Mouse (Mus musculus) liver, embryonic 15.5 days (tissue): Measurements from ENCODE around the gene Rhcg. TPM values are rescaled to one million over a fixed set of nuclear protein-coding genes. Genes with fewer than 3 reads are reported as not detected.

ENCODE experiments used
- ATAC-seq: fragments of 200-750 bp; cut with Nextera tagmentation; 2 replicates; pipeline ENCODE4 v1.8.0; 2017; ENCODE audit warnings: moderate number of reproducible peaks, mild to moderate bottlenecking, moderate library complexity; ENCODE audit not compliant: insufficient read depth
- H3K27ac ChIP-seq: fragments of 300-500 bp; sonication (generic); replicated peaks from 2 replicates; pipeline ENCODE4 v1.5.1; 2015; ENCODE audit warnings: mild to moderate bottlenecking, inconsistent platforms
- H3K27me3 ChIP-seq: fragments of 300-500 bp; sonication (generic); 2 replicates; pipeline ENCODE4 v1.6.1; 2015; ENCODE audit warnings: mild to moderate bottlenecking, inconsistent platforms
- H3K36me3 ChIP-seq: fragments of 300-500 bp; sonication (generic); replicated peaks from 2 replicates; pipeline ENCODE4 v1.6.1; 2015; ENCODE audit warnings: moderate library complexity, mild to moderate bottlenecking, inconsistent platforms
- H3K4me1 ChIP-seq: fragments of 300-500 bp; sonication (generic); replicated peaks from 2 replicates; pipeline ENCODE4 v1.6.1; 2015; ENCODE audit warnings: inconsistent platforms
- H3K4me2 ChIP-seq: fragments of 300-500 bp; sonication (generic); 2 replicates; pipeline ENCODE4 v1.6.1; 2015; ENCODE audit warnings: moderate library complexity, mild to moderate bottlenecking, inconsistent platforms
- H3K4me3 ChIP-seq: fragments of 300-500 bp; sonication (generic); replicated peaks from 2 replicates; pipeline ENCODE4 v1.5.1; 2015; ENCODE audit warnings: mild to moderate bottlenecking, inconsistent platforms
- H3K9ac ChIP-seq: fragments of 300-500 bp; sonication (generic); 2 replicates; pipeline ENCODE4 v1.6.1; 2015; ENCODE audit warnings: moderate library complexity, mild to moderate bottlenecking, inconsistent platforms
- H3K9me3 ChIP-seq: fragments of 300-500 bp; sonication (generic); replicated peaks from 2 replicates; pipeline ENCODE4 v1.6.1; 2016; ENCODE audit warnings: inconsistent platforms
- WGBS: fragments of 180-500 bp; shearing (Covaris S2); methylation state at CpG from one replicate; pipeline ENCODE4 v1.1.7; 2015; ENCODE audit warnings: mixed read lengths; ENCODE audit not compliant: insufficient replicate concordance; 5-methylcytosine and 5-hydroxymethylcytosine counted together
- polyA plus RNA-seq: library from polyadenylated mRNA; unstranded; fragments of >200 nt; fragmentation: Nextera tagmentation; extraction: Ambion mirVana; gene quantifications from 2 replicates; pipeline ENCODE4 v1.2.1, GENCODE M21; 2015

Rhcg gene
- polyA plus RNA-seq, 1 experiment from 2014 or later: 0.24 TPM

DNA sequence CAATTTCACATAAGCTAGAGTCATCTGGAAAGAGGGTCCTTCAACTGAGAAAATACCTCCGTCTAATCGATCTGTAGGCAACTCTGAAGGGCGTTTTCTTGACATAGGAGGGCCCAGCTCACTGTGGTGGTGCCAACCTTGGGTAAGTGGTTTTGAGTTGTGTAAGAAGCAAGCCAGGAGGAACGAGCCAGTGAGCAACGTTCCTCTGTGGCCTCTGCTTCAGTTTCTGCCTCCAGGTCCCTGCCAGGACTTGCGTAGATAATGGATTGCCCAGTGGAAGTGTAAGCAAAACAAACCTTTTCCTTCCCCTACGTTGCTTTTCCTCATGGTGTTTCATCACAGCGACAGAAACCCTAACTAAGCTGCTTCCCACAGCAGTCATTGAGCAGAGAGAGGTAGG is 15.5 kb downstream of the Rhcg start:
- Histone ChIP-seq H3K9me3 (no peaks in the 10 kb centered on the region), H3K4me2 (no peak overlapping the region), H3K27me3 (peaks cover 77% of the 10 kb centered on the region), H3K4me3 (no peak overlapping the region), H3K27ac (no peak overlapping the region), H3K36me3 (no peaks in the 10 kb centered on the region), H3K9ac (no peak overlapping the region), H3K4me1 (no peaks in the 10 kb centered on the region)
- WGBS: 31% methylated on average over 8 of the region's 8 CpGs
- ATAC-seq: no peak

DNA sequence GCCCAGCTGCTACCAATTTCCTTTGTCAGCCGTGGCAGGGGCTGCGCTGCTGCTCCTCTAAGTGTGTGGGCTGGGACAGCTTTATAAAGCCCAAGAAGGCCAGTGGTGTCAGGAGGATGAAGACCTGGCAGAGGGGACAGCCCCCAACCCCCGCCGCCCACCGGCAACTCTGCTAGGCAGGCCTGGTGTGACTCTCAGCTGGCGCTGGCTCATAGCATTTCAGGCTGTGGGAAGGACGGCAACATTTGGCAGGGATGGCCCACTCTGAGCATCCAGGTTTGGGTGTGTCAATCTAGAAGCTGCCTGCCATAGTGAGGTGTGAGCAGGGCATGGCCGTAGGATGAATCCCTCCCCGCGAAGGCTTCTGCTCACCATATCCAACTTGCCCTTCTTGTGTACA is 17.3 kb downstream of the Rhcg start:
- Histone ChIP-seq H3K4me2 (no peak overlapping the region), H3K4me1 (no peaks in the 10 kb centered on the region), H3K9ac (no peak overlapping the region), H3K36me3 (no peaks in the 10 kb centered on the region), H3K27me3 (peaks cover 75% of the 10 kb centered on the region), H3K27ac (no peak overlapping the region), H3K9me3 (no peaks in the 10 kb centered on the region), H3K4me3 (no peak overlapping the region)
- 66% methylated on average over 10 of the region's 10 CpGs for WGBS
- no peak for ATAC-seq

DNA sequence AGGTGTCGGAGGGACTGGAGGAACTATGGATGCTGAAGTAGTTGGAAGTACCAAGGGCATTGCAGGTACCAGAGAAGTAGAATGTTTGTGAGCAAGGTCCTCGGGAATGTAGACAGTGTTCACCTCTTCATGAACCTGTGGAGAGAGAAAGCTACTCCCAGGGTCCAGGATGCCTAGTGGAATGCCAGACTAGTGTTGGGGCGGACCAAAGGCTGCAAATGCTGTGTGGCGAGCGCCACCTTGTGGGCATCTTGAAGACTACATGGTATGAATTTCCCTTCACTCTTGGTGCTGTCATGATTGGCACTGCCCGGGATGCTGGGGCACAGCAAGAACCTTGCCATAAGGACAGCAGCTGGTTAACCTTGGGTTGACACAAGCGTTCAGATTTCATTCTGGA is 22.6 kb downstream of the Rhcg start:
- no peak overlapping the region for H3K27ac ChIP-seq
- WGBS: 9% methylated on average over 7 of the region's 7 CpGs
- ATAC-seq: no peak

DNA sequence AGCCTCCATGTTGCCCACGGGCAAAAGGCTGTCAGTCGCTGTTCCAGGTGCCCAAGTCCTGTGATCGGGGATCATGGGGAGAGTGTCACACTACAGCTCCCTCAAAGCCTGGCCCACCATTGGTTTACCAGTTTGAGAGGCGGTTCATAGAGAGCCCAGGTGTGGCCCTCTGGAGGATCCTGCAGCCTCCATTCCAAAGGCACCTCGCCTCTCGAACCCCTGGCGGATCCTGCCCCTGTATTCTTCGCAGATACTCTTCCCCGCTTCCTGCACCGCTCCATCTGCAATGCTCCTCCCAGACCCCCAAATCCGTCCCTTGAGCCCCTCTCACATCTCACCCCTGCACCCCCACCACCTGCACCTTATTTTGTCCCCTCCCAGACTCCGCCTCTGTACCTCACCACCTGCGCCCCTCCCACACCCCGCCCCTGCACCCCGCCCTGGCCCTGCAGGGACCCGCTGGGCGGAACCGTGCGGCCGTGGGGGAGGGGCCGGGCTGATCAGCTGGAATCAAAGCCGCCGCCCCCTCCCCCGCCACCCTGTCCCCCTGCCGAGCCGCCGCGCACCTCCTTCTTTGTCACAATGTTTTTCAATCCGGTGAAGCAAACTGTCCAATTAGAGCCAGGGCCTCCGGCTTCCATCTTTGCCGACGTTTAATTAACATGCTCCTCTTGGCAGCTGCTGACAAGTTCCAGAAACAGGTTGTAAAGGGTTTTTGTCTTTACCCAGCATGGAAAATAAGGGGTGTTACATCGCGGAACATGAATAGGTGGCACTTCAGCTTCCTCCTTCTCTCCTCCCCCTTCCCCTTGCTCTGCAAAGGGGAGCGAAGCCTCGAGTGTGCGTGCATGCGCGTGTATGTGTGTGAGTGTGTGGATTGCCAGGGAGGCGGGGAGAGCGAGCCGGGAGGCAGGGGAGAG is 25.4 kb downstream of the Rhcg start:
- peak overlapping the region; percentile 15 for H3K4me3 ChIP-seq
- H3K4me1 ChIP-seq: peaks cover 5% of the 10 kb centered on the region; the same call in 1 of the 2 replicates
- peaks cover 84% of the 10 kb centered on the region for H3K27me3 ChIP-seq
- no peaks in the 10 kb centered on the region for H3K36me3 ChIP-seq
- H3K9ac ChIP-seq: no peak overlapping the region
- 3% methylated on average over 42 of the region's 42 CpGs for WGBS
- ATAC-seq: no peak
- no peak overlapping the region for H3K27ac ChIP-seq
- H3K9me3 ChIP-seq: no peaks in the 10 kb centered on the region
- peak overlapping the region; percentile 43 for H3K4me2 ChIP-seq

More for the DNA sequence above, 22.6 kb downstream of the Rhcg start:
- Histone ChIP-seq H3K9ac (no peak overlapping the region), H3K27me3 (peaks cover 92% of the 10 kb centered on the region), H3K9me3 (no peaks in the 10 kb centered on the region), H3K36me3 (no peaks in the 10 kb centered on the region), H3K4me3 (no peak overlapping the region), H3K4me1 (peaks cover 5% of the 10 kb centered on the region; the same call in 1 of the 2 replicates), H3K4me2 (no peak overlapping the region)

DNA sequence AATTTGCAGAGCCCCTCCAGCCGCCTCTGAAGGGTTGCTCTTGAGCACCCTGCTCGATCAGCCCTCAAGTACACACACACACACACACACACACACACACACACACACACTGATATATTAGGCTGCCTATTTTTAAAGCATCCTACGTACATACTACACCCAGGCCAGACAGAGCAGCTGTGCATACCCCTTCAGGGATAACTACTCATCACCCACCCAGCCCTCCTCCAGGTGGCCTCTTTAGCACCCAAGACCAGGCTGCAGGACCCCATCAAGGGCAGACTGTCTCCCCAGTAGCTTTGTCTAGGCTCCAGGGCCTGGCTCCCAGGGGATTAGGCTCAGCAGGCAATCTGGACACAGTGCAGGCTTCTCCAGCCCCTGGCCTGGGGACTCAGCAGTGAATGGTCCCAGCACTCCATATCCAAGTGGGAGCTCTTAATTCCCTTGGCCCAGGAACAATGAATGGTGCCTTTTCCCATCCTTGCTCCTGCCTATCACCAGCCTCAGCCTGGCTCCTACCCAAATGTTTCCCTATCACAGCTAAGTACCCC is 26.8 kb downstream of the Rhcg start:
- 16% methylated on average over 3 of the region's 3 CpGs for WGBS
- Histone ChIP-seq H3K4me1 (peaks cover 5% of the 10 kb centered on the region; the same call in 1 of the 2 replicates), H3K9ac (no peak overlapping the region), H3K4me3 (no peak overlapping the region), H3K36me3 (no peaks in the 10 kb centered on the region), H3K27ac (no peak overlapping the region), H3K27me3 (peaks cover 75% of the 10 kb centered on the region), H3K9me3 (no peaks in the 10 kb centered on the region), H3K4me2 (no peak overlapping the region)
- ATAC-seq: no peak

DNA sequence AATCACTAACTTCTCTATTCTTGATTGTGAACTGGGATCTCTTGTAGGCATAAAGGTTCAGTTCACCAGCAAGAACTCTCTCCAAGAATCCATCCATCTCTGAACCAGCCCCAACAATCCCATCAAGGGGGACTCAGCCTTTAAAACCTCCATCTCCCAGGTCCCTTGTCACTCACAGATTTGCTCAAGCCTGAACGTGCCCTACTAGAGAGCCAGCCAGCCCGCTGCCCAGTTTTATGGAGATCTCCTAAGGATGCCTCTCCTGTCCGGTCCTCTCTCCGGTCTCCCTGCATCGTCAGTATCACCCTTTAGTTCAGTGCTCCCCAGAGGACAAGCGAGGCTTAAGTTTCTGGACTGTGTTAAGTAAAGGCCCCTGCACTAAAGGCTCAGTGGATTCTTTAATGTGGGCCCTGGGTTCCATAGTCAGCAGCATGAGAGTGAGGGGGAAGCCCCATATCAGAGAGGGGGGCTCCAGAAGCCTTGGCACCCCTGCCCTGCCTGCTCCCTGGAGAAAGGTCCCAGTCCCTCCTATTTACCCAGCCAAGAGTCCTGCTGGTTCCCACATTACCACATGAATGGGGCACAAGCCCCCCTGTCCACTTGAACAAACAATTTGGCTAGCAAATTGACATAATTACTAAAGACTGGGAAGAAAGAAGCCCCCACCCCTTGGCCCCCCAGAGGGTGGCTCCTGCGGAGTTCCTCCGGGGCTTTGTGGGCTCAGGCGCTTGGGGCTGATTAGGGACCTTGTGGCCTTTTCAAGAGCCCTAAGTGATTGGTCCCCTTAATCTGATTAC is 27.5 kb downstream of the Rhcg start:
- ATAC-seq: no peak
- H3K27me3 ChIP-seq: peaks cover 69% of the 10 kb centered on the region
- no peak overlapping the region for H3K4me2 ChIP-seq
- 13% methylated on average over 9 of the region's 9 CpGs for WGBS
- H3K4me3 ChIP-seq: no peak overlapping the region
- H3K9ac ChIP-seq: no peak overlapping the region
- H3K9me3 ChIP-seq: no peaks in the 10 kb centered on the region
- peaks cover 5% of the 10 kb centered on the region; the same call in 1 of the 2 replicates for H3K4me1 ChIP-seq
- H3K36me3 ChIP-seq: no peaks in the 10 kb centered on the region
- no peak overlapping the region for H3K27ac ChIP-seq

DNA sequence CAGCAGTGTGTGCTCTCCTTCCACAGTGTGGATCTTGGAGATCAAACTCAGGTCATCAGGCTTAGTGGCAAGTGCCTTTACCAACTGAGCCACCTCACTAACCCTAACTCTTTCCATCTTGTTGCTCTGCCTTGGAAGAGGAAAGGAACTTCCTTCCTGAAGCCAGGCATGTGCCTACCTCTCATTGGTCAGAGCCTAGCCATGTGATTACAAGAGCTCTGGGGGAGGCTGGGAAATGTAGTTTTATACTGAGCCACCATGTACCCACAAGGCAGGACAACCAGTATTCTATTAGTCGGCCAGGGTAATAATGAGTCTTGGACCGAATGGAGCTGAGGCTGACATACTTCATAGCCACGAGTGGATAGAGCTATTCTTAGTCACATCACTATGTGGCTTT is 29.2 kb downstream of the Rhcg start:
- Histone ChIP-seq H3K9me3 (no peaks in the 10 kb centered on the region), H3K4me1 (peaks cover 5% of the 10 kb centered on the region; the same call in 1 of the 2 replicates), H3K9ac (no peak overlapping the region), H3K4me2 (no peak overlapping the region), H3K27me3 (peaks cover 56% of the 10 kb centered on the region), H3K36me3 (no peaks in the 10 kb centered on the region), H3K27ac (no peak overlapping the region), H3K4me3 (no peak overlapping the region)
- WGBS: 64% methylated on average over 3 of the region's 3 CpGs
- ATAC-seq: no peak

DNA sequence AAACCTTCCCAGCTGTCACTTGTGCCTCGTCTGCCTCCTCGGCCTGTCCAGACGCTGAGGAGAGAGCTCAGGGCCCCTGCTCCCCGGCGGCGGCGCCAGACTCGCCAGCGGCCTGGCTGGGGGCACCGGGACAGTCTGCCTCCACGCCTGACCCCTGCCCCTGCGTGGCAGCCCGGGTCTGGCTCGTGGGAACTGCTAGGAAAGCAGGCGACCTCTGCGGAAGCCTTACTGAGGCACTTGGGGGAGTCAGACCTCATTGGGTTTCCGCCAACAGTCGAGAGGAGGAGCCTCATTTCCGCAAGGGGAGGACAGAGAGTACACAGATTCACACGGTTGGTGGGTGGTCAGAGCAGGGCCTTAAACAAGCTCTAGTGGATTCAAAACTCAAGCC is 38.6 kb downstream of the Rhcg start:
- WGBS: under 1% methylated on average over 20 of the region's 20 CpGs
- Histone ChIP-seq H3K9ac (no peak overlapping the region), H3K4me3 (no peak overlapping the region), H3K27ac (no peak overlapping the region), H3K4me1 (peaks cover 6% of the 10 kb centered on the region; the same call in 1 of the 2 replicates), H3K4me2 (peak overlapping the region; percentile 46), H3K36me3 (no peaks in the 10 kb centered on the region), H3K27me3 (peaks cover 81% of the 10 kb centered on the region), H3K9me3 (no peaks in the 10 kb centered on the region)
- no peak for ATAC-seq

DNA sequence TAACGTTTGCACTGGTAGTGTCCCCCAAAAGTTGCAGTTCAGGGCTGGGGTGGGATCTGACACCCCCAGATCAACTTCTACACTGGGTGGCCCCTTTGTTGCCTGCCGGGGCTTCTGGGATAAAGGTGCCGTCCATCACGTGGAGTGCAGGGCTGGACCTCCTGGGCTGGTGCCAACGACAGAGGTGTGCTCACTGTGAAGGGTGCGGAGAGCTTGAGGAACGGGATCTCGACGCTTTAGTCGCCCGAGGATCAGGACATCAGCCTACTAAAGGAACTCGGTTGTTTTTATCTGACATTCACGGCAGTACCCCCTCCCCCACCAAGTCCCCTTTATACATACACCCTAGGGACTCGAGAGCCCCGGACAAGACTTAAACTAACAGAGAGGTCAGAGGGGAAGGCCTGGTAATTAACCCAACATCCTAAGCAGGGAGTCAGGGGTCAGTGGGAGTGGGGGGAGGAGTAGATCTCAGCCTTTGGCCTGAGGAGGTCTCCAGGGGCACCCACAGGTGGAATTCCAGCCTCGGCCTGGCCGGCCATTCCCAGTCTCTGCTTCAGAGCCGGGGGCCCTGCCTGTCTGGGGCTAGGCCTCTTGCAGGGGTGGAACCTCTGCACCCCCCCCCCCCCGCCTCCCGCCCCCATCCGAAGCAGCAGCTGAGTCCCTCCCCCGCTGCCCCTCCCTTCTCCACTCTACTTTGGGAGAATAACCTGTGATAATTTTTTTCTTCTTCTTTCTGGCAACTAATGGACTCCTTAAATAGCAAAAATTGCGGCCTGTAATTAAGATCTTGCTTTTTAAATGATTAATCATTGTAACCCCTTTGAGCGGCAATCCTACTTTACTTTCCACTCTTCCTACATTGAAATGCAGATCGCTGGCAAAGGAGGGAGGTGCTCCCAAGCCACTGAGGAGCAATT is 39.3 kb downstream of the Rhcg start:
- H3K4me3 ChIP-seq: no peak overlapping the region
- H3K27me3 ChIP-seq: peaks cover 77% of the 10 kb centered on the region
- H3K27ac ChIP-seq: no peak overlapping the region
- no peak for ATAC-seq
- H3K9me3 ChIP-seq: no peaks in the 10 kb centered on the region
- no peak overlapping the region for H3K9ac ChIP-seq
- H3K36me3 ChIP-seq: no peaks in the 10 kb centered on the region
- peaks cover 6% of the 10 kb centered on the region; the same call in 1 of the 2 replicates for H3K4me1 ChIP-seq
- peak overlapping the region; percentile 46; the same call in 1 of the 2 replicates for H3K4me2 ChIP-seq
- 8% methylated on average over 24 of the region's 25 CpGs for WGBS

DNA sequence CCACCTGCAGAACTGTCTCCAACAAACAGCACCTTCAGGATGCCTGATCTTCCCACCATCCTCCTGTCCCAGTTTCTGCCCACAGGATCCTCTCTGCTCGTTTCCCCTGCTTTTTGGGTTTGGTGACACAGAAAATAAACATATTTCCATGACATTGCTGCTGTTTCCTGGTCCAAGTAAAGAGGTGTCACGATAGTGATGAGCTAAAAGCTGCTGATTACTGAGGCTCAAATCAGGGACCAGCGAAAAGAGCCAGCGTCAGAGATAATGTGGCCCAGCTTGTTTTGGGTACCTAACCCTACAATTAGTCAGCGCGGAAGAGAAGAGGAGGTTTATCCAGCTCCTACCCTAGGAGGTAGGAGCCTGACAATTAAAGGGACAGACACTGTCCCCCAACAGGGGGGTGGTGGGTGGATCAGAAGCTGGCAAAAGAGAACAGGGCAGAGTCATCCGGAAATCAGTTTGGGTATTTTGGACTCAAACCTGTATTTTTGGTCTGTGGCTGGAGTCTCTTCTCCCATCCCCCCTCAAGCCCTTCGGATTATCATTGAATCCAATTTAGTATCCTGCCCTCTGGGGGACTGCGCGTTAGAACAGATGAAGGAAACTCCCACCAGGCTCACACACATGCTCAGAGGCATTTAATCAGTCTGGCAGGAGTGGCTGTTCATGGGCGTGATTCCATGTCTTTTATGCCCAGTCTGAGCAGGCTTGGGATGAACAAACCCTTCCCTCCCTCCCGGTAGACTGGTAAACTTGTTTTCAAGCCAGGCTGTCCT is 40.2 kb downstream of the Rhcg start:
- no peak overlapping the region for H3K4me3 ChIP-seq
- no peaks in the 10 kb centered on the region for H3K9me3 ChIP-seq
- H3K36me3 ChIP-seq: no peaks in the 10 kb centered on the region
- no peak overlapping the region for H3K27ac ChIP-seq
- 13% methylated on average over 12 of the region's 12 CpGs for WGBS
- H3K9ac ChIP-seq: no peak overlapping the region
- H3K4me2 ChIP-seq: no peak overlapping the region
- H3K27me3 ChIP-seq: peaks cover 69% of the 10 kb centered on the region
- H3K4me1 ChIP-seq: peaks cover 6% of the 10 kb centered on the region; the same call in 1 of the 2 replicates
- no peak for ATAC-seq
